Mouse (Mus musculus): ENCODE results near the gene Mctp1.
A peak's percentile ranks its signal among the peaks of the same experiment; 100 is the strongest.

DNA sequence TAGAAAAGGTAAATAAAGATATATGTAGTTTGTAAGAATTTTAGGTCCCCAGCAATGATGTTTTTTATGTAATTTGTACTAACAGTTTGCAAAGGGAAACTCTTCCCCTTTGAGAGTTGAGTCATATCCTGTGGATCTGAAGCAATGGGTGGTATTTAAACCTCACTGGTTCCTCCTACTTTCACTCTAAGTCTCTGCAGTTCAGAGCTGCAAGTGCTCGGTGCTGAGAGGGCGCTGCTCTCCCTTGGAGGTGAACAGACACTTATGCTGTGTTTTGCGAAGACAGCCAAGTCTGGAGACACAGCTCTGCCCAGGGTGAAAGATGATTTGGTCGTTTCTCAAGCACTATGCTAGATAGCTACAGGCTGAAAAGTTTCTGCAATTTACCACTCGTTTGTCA lies 195.1 kb downstream of the Mctp1 start:
- TF ChIP-seq CTCF (IDR thresholded peaks at IDR 0.05) (peak; percentile 46), EP300 (IDR thresholded peaks at IDR 0.05) (no peak)

Data from lung, postnatal 0 days (tissue).